Mouse (Mus musculus) G1E (cell line): ENCODE measurements around the gene Kctd2. TPM values are rescaled to one million over a fixed set of nuclear protein-coding genes. Genes with fewer than 3 reads are reported as not detected.

Experiments
- ATAC-seq: 2 replicates; pipeline ENCODE4 v1.8.0; 2016; ENCODE audit warnings: mild to moderate bottlenecking; ENCODE audit not compliant: insufficient number of reproducible peaks, poor library complexity, low FRiP score, severe bottlenecking; ENCODE audit errors: extremely low read depth
- DNase-seq: peaks from one replicate; pipeline ENCODE4 v3.0.0; 2012; ENCODE audit warnings: low spot score
- H3K27me3 ChIP-seq: 2 replicates; pipeline ENCODE4 v1.6.1; 2012; ENCODE audit warnings: mild to moderate bottlenecking, low read length, inconsistent platforms; ENCODE audit not compliant: insufficient read depth
- H3K36me3 ChIP-seq: replicated peaks from 2 replicates; pipeline ENCODE3; 2012; ENCODE audit warnings: mild to moderate bottlenecking, inconsistent platforms
- H3K4me1 ChIP-seq: 2 replicates; pipeline ENCODE4 v1.6.1; 2012; ENCODE audit warnings: low read depth, low read length, inconsistent platforms, mixed read lengths; ENCODE audit not compliant: insufficient read depth
- H3K4me3 ChIP-seq: 2 replicates; pipeline ENCODE4 v1.5.1; 2012; ENCODE audit warnings: low read depth, mild to moderate bottlenecking, inconsistent platforms, low read length, moderate library complexity, mixed read lengths
- H3K9me3 ChIP-seq: replicated peaks from 2 replicates; pipeline ENCODE4 v1.6.1; 2012; ENCODE audit warnings: inconsistent platforms
- CTCF ChIP-seq: IDR thresholded peaks from 2 replicates; pipeline ENCODE4 v1.5.1; 2012; ENCODE audit warnings: low read depth, low read length, inconsistent platforms, mixed read lengths
- GATA1 ChIP-seq: IDR thresholded peaks from 2 replicates; pipeline ENCODE4 v1.6.1; 2012; ENCODE audit warnings: borderline replicate concordance, low read length, inconsistent platforms, mixed read lengths
- GATA2 ChIP-seq: IDR thresholded peaks from 2 replicates; pipeline ENCODE4 v1.6.1; 2012; ENCODE audit warnings: low read depth, low read length, inconsistent platforms, borderline replicate concordance
- POLR2AphosphoS5 ChIP-seq: IDR thresholded peaks from 2 replicates; pipeline ENCODE4 v1.6.1; 2012; ENCODE audit warnings: low read depth, low read length, inconsistent platforms; ENCODE audit not compliant: insufficient replicate concordance
- TAL1 ChIP-seq: conservative IDR thresholded peaks from 2 replicates; pipeline ENCODE4 v1.6.1; 2012; ENCODE audit warnings: low read depth, low read length, inconsistent platforms, mixed read lengths
- polyA plus RNA-seq: library from polyadenylated mRNA; stranded (reverse); fragments of >175 nt; gene quantifications from 2 replicates; pipeline ENCODE4 v1.2.3, GENCODE M21; 2012
- total RNA-seq, 2 experiments: library from RNA; stranded (forward) in 1 of 2; stranded (reverse) in 1 of 2; fragments of 200-1000 nt in 1 of 2; fragments of >200 nt in 1 of 2; fragmentation: Nextera tagmentation in 1 of 2; gene quantifications; 2 replicates each; pipeline ENCODE4 v1.2.3; 2014 to 2017

The Kctd2 gene
- total and polyA plus RNA-seq, 3 experiments = 15.2 to 17.5 (median 15.4) TPM

DNA sequence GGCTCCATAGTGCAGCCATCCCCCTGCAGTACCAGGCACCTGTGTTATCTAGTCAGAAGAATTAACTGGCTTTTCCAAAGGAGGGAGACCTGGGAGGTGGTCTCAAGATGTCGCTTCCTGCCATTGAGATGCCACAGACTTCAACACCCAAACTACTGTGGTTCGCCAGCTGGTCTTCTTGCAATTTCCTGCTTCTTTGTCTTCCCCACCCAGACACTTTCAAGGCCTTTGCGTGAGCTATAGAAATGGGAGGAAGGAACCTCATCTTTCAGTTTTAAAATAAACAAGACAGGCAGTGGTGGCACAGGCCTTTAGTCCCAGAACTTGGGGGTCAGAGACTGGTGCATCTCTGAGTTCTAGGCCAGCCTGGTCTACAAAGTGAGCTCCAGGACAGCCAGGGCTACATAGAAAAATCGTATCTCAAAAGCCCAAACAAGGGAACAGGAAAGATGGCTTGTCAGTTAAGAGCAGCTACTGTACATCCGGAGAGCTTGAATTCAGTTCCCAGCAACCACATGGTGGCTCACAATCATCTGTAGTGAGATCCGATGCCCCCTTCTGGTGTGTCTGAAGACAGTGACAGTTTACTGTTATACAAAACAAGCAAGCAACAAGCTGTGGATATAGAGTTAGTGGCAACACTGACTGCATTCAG is 11.5 kb upstream of the Kctd2 start:
- H3K4me3 ChIP-seq = no peak overlapping the region
- no peak for TF ChIP-seq GATA2
- TF ChIP-seq CTCF = no peak
- TF ChIP-seq TAL1 = no peak
- no peak for TF ChIP-seq GATA1
- no peak for TF ChIP-seq POLR2AphosphoS5
- peaks cover 68% of the 10 kb centered on the region for H3K36me3 ChIP-seq
- peaks cover 50% of the 10 kb centered on the region for H3K4me1 ChIP-seq
- no peak for DNase-seq
- no peak for ATAC-seq
- H3K27me3 ChIP-seq = no peaks in the 10 kb centered on the region
- H3K9me3 ChIP-seq = no peaks in the 10 kb centered on the region

DNA sequence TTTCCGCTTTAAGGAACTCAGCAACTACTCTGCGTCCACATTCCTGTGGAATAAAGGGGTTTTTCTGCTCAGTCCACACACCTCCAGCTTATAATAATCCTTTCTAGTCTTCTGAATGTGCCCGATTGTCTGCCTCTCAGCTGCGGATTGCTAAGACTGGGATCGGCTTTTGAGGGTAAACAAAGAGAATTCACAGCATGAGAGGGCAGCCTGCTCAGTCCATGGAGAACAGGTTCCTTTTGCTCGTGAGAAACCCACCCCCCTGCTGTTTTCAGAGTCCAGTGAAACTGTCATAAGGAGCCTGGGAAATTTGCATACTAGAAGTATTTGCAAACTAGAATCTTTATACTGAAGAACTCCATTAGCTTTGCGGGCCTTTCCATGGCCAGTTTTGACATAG is 10.4 kb upstream of the Kctd2 start:
- no peak for DNase-seq
- H3K4me3 ChIP-seq = no peak overlapping the region
- no peak for ATAC-seq
- no peak for TF ChIP-seq GATA1
- no peak for TF ChIP-seq GATA2
- TF ChIP-seq CTCF = no peak
- TF ChIP-seq POLR2AphosphoS5 = no peak
- no peak for TF ChIP-seq TAL1
- peaks cover 46% of the 10 kb centered on the region for H3K4me1 ChIP-seq
- H3K9me3 ChIP-seq = no peaks in the 10 kb centered on the region
- no peaks in the 10 kb centered on the region for H3K27me3 ChIP-seq
- H3K36me3 ChIP-seq = peaks cover 71% of the 10 kb centered on the region

DNA sequence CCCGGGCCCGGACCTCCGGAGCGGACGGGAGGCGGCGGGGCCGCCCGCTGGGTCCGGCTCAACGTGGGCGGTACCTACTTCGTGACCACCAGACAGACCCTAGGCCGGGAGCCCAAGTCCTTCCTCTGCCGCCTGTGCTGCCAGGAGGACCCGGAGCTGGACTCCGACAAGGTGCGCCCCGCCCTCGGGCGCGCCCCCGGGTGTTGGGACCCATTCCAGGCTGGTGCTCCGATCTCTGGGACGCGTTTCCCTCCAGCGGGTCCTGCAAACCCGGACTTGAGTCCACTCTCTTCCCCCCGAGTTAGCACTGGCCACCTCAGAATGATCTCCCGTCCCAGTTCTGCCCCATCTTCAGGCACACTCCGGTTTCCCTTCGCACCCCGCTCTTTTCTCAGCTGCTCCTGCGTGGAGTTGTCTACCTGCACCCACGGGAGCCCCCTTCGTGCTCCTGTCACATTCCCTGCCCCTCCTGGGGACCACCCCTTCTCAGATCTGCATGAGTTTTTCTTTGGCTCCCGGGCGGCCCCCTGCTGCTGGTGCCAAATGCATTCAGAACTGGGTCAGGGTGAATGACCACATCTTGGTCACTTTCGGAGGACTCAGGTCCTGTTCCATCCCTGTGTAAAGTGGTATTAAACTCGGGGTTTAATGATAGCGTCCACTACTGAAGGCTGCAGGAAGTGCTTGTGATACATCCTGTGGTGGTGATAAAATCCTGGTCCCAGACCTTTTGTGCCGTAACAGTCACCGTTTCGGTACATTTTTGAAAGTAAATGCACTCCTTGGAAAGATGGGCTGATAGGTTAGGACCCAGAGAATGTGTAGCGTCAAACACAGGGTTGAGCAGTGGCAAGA is 635 bp downstream of the Kctd2 start:
- Histone ChIP-seq H3K4me1 (peaks cover 46% of the 10 kb centered on the region), H3K27me3 (no peaks in the 10 kb centered on the region), H3K36me3 (peaks cover 61% of the 10 kb centered on the region), H3K4me3 (peak overlapping the region; percentile 94), H3K9me3 (no peaks in the 10 kb centered on the region)
- DNase-seq (peak; percentile 61), ATAC-seq (no peak)
- TF ChIP-seq GATA1 (no peak), CTCF (no peak), TAL1 (no peak), GATA2 (no peak), POLR2AphosphoS5 (no peak)

DNA sequence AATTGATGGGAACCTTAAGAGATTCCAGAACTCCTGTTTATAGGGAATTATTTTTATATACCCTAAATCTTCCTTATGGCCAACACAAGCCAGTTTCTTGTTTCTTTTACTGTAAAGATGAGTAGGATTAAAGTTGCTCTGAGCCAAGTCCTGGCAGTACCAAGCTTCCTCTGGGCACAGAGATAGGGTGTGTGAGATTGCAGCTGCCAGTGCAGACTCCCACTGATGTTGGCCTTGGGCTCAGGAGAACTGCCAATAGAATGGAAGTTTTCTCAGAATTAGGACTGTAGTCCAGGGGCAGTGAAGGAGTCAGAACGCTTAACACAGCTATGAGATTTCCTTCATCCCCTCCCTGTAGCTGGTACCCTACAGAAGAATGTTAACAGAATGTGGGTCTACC is 1.4 kb downstream of the Kctd2 start:
- no peaks in the 10 kb centered on the region for H3K27me3 ChIP-seq
- H3K4me3 ChIP-seq = no peak overlapping the region
- peaks cover 61% of the 10 kb centered on the region for H3K36me3 ChIP-seq
- TF ChIP-seq GATA1 (no peak), TAL1 (no peak), POLR2AphosphoS5 (no peak), CTCF (no peak), GATA2 (no peak)
- no peaks in the 10 kb centered on the region for H3K9me3 ChIP-seq
- DNase-seq = no peak
- no peak for ATAC-seq
- H3K4me1 ChIP-seq = peaks cover 46% of the 10 kb centered on the region

DNA sequence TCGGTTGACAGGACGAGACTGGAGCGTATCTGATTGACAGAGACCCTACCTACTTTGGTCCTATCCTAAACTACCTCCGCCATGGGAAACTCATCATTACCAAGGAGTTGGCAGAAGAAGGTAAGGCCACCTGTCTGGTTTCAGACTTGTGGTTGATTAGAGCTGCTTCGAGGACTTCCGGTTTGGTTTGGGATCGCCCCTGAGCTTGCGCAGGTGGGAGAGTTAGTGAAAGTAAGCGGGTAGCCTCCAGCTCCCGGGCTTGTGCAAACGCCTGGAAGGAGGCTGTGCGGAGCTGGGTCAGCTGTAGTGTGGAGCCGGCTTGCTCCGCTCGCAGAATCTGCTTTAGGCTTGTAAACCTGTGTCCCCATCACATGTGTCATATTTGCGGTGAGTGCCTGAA is 2.0 kb downstream of the Kctd2 start:
- H3K36me3 ChIP-seq = peaks cover 61% of the 10 kb centered on the region
- no peak for TF ChIP-seq GATA2
- TF ChIP-seq CTCF = no peak
- no peak for TF ChIP-seq GATA1
- no peak for TF ChIP-seq POLR2AphosphoS5
- no peak for TF ChIP-seq TAL1
- H3K9me3 ChIP-seq = no peaks in the 10 kb centered on the region
- H3K4me3 ChIP-seq = no peak overlapping the region
- H3K4me1 ChIP-seq = peaks cover 45% of the 10 kb centered on the region
- DNase-seq = no peak
- no peak for ATAC-seq
- H3K27me3 ChIP-seq = no peaks in the 10 kb centered on the region

DNA sequence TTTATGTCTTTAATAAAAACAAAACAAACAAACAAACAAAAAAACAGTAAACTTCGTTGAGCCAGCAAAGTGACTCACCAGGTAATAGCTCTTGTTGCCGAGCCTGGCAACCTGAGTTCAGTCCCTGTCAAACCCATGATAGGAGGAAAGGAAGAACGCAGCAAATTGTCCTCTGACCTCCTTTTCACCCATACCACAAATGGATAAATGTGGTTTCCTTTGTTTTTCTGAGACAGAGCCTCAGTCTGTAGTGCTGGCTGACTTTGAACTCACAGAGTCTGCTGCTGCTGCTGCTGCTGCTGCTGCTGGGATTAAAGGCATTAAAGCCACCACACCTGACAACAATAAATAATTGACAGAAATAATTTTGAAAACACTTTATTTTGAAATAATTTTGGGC is 3.2 kb downstream of the Kctd2 start:
- TF ChIP-seq POLR2AphosphoS5 (no peak), TAL1 (no peak), GATA1 (no peak), GATA2 (no peak), CTCF (no peak)

More for the DNA sequence above, 3.2 kb downstream of the Kctd2 start:
- Histone ChIP-seq H3K4me1 (peaks cover 36% of the 10 kb centered on the region), H3K4me3 (no peak overlapping the region), H3K27me3 (no peaks in the 10 kb centered on the region), H3K9me3 (no peaks in the 10 kb centered on the region), H3K36me3 (peaks cover 61% of the 10 kb centered on the region)
- ATAC-seq (no peak), DNase-seq (no peak)
